Mouse (Mus musculus): Measurements from ENCODE around the gene Pex14. TPM values are rescaled to one million over a fixed set of nuclear protein-coding genes. Genes with fewer than 3 reads are reported as not detected.

The Pex14 gene
- total RNA-seq (2021), result 10 to 100 TPM; 48.4 to 57.5 TPM

DNA sequence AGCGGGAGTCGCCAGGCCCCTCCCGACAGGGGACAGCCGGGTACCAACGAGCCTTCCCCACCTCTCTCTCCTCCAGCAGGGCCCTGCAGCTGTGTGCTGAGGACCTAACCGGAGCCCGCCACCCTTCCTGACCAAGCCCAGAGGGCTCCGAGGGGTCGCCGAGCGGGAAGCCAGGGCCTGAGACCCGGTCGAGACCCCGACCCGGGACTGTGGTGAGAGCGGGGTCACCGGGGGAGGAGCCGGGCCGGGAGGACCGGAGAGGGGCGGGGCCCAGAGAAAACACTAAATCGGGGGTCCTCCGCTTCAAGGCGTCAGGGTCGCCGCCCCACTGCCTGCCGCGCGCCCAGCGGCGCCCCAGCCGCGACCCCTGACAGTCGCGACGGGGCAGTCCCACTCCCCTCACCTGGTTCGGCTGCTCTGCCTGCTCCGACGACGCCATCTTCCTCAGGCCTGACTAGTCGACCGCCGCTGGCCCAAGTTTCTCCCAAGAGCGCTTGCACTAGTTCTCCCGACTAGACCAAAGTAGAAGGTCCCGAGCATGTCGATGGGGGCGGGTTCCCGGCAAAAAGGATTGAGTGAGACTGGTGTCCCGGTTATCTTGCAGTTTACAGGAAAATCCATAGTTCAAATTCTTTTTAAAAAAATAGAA lies at the start of gene Pex14:
Gene Pex14 (minus strand): TSS at position 508 of the 649 bp plus-strand sequence.
- intact Hi-C loops (cut with DNase I), result no loop called here
- DNase-seq (ENCODE audit: low spot score in 2 of 2), result peak; percentile 88 to 91

GRCm38 (mm10) chr4:149149196-149149595 lies 49.5 kb upstream of the Pex14 start:
- intact Hi-C loops (cut with DNase I), result loop anchor here (5.0 kb wide), 2 partner anchors 298 to 393 kb away; no protein-coding TSS in a partner anchor
- no peak for DNase-seq (ENCODE audit: low spot score in 2 of 2)

GRCm38 (mm10) chr4:149148084-149148483 lies 48.4 kb upstream of the Pex14 start:
- intact Hi-C loops (cut with DNase I), result loop anchor here (5.0 kb wide), 2 partner anchors 299 to 394 kb away; no protein-coding TSS in a partner anchor
- DNase-seq (ENCODE audit: low spot score in 2 of 2), result no peak

DNA sequence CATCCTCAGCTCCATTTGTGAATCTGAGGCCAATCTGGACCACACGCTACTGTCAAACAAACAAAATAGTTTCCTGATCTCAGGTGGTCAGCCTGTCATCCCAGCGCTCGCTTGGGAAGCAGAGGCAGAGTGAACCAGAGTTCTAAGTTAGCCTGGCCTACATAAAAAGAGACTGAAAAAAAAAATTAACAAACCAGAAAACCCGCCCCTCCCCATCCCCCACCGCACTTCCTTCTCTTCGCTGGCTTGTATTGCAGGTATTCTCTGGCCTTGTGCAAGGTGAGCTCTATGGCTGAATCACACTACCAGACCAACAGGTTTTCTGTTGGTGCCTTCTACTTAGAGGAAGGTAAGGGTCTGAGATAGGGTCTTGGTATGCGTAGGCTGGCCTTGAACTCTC lies 47.9 kb upstream of the Pex14 start:
- intact Hi-C loops (cut with DNase I), result loop anchor here (5.0 kb wide), 2 partner anchors 300 to 395 kb away; no protein-coding TSS in a partner anchor
- DNase-seq (ENCODE audit: low spot score in 2 of 2), result no peak

DNA sequence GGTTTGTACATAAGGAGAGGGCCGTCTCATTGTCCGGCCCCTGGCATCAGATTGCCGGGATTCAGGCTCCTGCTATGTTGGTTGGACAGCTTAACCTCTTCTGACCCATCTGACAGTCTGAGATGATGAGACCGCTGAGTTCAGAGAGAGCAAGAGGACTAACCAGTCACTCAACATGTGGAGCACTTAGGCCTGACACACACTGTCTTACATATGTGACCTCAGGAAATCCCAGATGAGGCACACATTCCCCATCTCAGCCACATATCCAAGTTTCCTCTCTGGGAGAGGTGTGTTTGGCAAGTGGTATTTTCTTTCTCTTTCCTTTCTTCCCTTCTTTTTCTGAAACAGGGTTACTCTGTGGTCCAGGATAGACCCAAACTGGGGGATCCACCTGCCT lies 45.5 kb upstream of the Pex14 start:
- intact Hi-C loops (cut with DNase I), result loop anchor here (5.0 kb wide), 2 partner anchors 302 to 397 kb away; no protein-coding TSS in a partner anchor
- no peak for DNase-seq (ENCODE audit: low spot score in 2 of 2)

DNA sequence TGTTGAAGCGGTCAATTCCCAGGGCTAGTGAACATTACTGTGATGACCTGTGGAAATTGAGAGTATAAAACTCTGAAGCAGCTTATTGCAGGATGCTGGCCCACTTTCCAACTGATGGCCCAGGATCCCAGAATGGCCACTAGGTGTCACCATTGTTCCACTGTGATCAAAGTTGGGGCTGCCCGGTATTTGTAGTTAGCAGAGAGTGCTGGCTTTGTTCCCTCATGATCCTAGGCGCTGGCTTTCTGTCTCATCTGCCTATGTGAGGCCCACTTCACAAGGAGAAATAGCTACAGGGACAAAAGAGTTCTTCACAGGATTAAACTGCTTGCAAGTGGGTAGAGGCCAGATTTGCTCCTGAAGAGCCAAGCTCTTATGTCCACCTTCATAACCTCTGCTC lies 44.8 kb upstream of the Pex14 start:
- peak; percentile 77 to 83 for DNase-seq (ENCODE audit: low spot score in 2 of 2)
- intact Hi-C loops (cut with DNase I), result loop anchor here (5.0 kb wide), 1 partner anchor 38 kb away; no protein-coding TSS in a partner anchor

DNA sequence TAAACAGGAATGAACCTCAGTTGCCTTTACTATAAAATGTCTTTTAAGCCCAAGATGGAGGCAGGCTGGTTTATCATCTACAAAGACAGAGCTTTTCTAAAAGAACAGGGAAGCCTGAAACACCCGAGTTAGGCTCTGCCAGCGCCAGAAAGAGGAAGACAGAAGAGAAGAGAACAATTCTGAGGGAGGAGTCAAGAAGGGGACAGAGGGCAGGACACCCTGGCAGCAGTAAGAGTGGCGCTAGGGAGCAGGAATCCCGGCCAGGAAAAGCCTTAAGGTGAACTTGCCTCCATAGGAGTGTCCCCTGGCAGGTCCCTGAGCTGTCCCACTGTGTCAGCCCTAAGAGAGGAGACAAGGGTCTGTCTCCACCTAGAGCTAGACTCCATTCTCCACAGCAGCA lies 43.9 kb upstream of the Pex14 start:
- no peak for DNase-seq (ENCODE audit: low spot score in 2 of 2)
- intact Hi-C loops (cut with DNase I), result loop anchor here (5.0 kb wide), 1 partner anchor 39 kb away; no protein-coding TSS in a partner anchor

DNA sequence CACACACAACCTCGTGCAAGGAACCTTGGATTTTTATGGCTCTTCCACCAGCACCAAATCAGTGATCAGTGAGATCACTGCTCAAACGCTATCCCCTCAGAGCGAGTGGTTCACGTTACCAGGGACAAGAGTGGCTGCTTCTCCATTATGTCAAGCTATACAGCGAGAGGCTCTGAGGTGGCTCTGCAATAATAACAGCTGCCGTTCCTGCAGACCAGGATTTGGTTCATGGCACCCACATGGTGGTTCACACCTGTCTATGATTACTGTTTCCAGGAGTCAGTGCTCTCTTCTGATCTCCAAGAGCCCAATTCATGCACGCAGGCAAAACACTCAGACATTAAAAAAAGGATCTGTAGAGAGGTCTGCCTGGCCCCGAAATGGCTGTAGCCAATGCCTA lies 38.8 kb upstream of the Pex14 start:
- intact Hi-C loops (cut with DNase I), result no loop called here
- no peak for DNase-seq (ENCODE audit: low spot score in 2 of 2)

DNA sequence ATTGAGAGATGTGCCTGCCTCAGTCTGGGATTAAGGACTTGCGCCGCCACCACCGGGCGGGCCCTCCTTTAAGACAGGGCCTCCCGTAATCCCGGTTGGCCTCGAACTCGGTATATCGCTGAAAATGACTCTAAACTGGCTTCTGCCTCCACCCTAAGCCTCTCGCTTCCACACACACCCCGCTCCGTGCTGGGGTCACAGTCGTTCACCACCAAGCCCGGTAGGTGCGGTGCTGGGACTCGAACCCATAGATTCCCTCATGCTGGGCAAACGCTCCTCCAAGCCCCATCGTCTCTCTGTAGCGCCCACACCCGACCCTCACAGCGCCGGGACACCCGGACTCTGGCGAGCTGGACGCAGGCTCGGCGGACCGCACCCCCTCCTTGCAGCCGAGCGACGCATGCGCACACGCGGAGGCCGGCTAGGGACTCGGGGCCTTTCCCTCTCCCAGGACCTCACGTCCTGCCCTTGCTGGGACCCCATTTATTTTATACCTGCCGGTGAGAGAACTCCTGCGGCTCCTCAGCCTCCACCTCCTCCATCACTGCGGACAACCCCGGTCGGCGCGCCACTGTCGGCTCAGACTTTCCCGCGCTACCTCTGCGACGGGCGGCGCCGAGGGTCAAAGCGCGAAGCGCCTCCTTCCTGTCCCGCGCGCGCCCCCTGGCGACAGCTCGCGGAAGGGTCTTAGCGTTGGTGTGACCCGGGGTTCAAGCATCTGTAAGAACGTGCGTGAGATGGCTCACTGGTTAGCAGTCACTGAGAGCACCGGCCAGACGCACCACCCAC lies 37.5 kb upstream of the Pex14 start, which contains the start of gene Cenps:
Gene Cenps (minus strand): TSS at position 648 of the 789 bp plus-strand sequence.
- DNase-seq (ENCODE audit: low spot score in 2 of 2), result peak; percentile 89

GRCm38 (mm10) chr4:149136116-149136850 lies 36.6 kb upstream of the Pex14 start:
- intact Hi-C loops (cut with DNase I), result no loop called here
- DNase-seq (ENCODE audit: low spot score in 2 of 2), result no peak

More for the DNA sequence above, 37.5 kb upstream of the Pex14 start, which contains the start of gene Cenps:
- intact Hi-C loops (cut with DNase I), result no loop called here

DNA sequence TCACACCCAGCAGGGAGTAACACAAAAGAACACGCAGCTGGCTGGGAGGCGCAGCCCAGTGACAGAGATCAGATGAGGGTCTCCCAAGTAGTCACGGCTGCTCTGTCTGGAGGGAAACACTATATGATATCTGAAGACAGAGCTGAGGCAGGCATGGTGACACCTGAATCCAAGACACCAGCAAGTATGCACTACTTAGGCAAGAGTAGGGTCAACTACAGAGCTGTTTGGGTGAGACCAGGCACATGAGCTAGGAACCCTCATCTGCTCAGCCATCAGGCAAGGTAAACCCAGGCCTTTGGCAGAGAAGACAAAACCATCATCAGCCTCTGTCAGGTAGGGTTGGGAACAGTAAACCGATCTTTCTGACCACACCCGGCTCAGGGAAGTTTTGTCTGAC lies 33.7 kb upstream of the Pex14 start:
- intact Hi-C loops (cut with DNase I), result no loop called here
- no peak for DNase-seq (ENCODE audit: low spot score in 2 of 2)

- intact Hi-C loops (cut with DNase I), result no loop called here
- DNase-seq (ENCODE audit: low spot score in 2 of 2), result no peak
Observed at GRCm38 (mm10) chr4:149131789-149132565, 32.3 kb upstream of the Pex14 start.

DNA sequence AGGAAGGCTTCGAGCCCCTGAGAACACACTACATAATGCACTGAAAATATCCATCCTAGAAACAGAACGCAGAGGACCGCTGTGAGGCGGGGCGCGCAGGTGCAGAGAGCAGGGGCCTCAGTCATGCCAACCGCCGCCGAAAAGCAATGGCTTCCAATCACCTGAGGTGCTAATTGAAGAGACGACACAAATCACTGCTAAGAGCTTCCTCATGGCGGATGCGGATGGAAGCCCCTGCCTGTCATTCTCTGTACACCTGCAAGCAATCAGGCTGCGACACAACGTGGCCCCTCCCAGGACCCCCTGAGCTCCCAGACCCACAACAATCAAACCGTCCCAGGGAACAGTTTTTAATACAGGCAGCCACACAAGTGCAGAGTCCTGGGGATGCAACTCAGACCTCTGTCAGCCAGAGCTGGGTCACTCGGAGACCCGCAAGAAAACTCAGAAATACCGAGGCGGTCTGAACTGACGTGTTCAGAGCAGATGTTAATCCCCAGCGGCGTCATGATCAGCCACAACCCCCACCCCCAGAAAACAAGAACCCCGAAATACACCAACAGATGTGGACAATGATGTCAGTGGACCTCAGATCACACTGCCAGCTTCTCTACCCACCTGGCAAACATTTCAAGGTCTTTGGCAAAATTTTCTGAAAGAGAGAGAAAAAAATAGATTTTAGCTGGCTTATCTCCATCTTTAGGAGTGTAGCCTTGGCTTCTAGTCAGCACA lies 31.5 kb upstream of the Pex14 start:
- intact Hi-C loops (cut with DNase I), result no loop called here

GRCm38 (mm10) chr4:149128467-149128866 lies 28.8 kb upstream of the Pex14 start:
- peak; percentile 27 to 40 for DNase-seq (ENCODE audit: low spot score in 2 of 2)
- intact Hi-C loops (cut with DNase I), result no loop called here

More for the DNA sequence above, 31.5 kb upstream of the Pex14 start:
- no peak for DNase-seq (ENCODE audit: low spot score in 2 of 2)

DNA sequence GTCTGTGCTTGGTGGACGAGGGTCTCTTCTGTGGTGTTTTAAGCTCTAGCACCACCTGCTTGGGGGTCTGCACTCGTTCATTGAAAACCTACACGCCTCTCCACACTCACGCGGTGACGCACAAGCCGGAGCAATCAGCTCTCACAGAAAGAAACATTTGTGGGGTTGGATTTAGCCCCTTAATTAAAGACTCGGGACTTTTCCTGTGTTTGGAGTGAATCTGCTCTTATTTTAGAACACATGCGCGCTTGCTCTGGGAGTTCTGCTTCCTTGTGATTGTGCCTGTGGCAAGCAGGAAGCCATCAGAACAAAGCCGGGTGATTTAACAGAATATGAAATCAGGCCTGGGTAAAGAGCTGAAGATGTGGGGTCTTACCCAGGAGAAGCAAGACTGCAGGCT lies 27.0 kb upstream of the Pex14 start, which contains the start of gene Cort:
Gene Cort (minus strand): TSS at position 101 of the 400 bp plus-strand sequence.
- no peak for DNase-seq (ENCODE audit: low spot score in 2 of 2)
- intact Hi-C loops (cut with DNase I), result no loop called here

GRCm38 (mm10) chr4:149126115-149126509 lies 26.4 kb upstream of the Pex14 start:
- intact Hi-C loops (cut with DNase I), result no loop called here
- no peak for DNase-seq (ENCODE audit: low spot score in 2 of 2)

GRCm38 (mm10) chr4:149125341-149126114 lies 25.9 kb upstream of the Pex14 start:
- DNase-seq (ENCODE audit: low spot score in 2 of 2), result no peak
- intact Hi-C loops (cut with DNase I), result no loop called here

DNA sequence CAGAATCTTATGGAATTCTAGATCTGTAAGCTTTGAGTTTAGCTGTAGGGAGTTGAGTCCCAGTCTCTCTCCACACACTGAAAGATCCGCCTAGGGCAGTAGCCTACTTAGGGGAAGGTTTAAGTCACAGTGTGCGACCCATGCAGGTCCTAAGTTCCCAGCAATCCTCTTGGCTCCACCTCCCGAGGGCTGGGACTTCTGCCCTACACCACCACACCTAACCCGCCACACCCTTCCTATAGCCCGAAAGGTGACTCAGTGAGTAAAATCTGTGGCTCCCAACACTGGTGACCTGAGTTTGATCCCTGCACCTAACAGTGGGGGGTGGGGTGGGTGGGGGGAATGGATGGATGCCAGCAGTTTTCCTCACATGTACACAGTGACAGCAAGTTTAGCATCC lies 23.8 kb upstream of the Pex14 start:
- no peak for DNase-seq (ENCODE audit: low spot score in 2 of 2)
- intact Hi-C loops (cut with DNase I), result no loop called here

Measured in left cerebral cortex, postnatal 36 days (tissue).